28 mouse cellular contexts compared by ENCODE assay signal in the genomic region with DNA sequence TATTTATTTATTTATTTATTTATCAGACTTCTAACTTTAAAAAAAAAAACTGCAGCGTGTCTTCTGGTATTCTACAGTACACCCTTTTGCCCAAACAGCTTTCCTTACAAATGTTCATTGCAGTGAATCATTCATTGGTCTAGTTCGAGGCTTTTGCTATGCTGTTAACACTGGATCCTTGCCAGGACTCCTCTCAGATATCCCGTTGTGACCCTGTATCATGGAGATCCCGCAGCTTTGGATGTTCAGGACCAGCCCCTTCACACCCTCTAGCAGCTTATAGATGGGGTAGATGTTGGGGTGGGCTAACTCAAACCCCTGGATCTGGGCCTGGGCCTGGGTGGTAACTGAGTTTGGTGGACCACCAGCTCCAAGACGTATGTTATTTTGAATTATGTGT.
"Had no signal": no experiment of that assay in that cellular context is flagged by ENCODE, and none has a peak within 500 bp of the region (broad histone marks: within the 10 kb centered on the region; RNA-seq: fewer than 3 reads in every experiment).

No protein-coding gene starts in this region.

- H3K9ac ChIP-seq: heart, embryonic 12.5 days; hindbrain, embryonic 12.5 days; hindbrain, embryonic 14.5 days; intestine, embryonic 15.5 days; kidney, embryonic 15.5 days; limb, embryonic 12.5 days; liver, embryonic 13.5 days had no signal

- H3K36me3 ChIP-seq: heart, embryonic 12.5 days; hindbrain, embryonic 10.5 days; hindbrain, embryonic 12.5 days; intestine, embryonic 15.5 days; kidney, embryonic 15.5 days; limb, embryonic 10.5 days; limb, embryonic 12.5 days; liver, embryonic 13.5 days had no signal

- H3K27ac ChIP-seq: gastrocnemius, adult 2 months; heart, embryonic 10.5 days; hindbrain, embryonic 10.5 days; hindbrain, embryonic 12.5 days; hindbrain, embryonic 14.5 days; intestine, embryonic 15.5 days; kidney, embryonic 15.5 days; kidney, postnatal 0 days; left cerebral cortex, adult 2 months; limb, embryonic 10.5 days; limb, embryonic 12.5 days; liver, embryonic 13.5 days had no signal

- H3K4me2 ChIP-seq: heart, embryonic 12.5 days; hindbrain, embryonic 12.5 days; hindbrain, embryonic 14.5 days; intestine, embryonic 15.5 days; kidney, embryonic 15.5 days; limb, embryonic 12.5 days; liver, embryonic 11.5 days; liver, embryonic 13.5 days had no signal

- H3K9me3 ChIP-seq: limb, embryonic 10.5 days had no signal

- H3K27me3 ChIP-seq: heart, embryonic 12.5 days; hindbrain, embryonic 12.5 days; intestine, embryonic 15.5 days; kidney, embryonic 15.5 days; limb, embryonic 12.5 days; liver, embryonic 13.5 days had no signal

- ATAC-seq: hindbrain, embryonic 16.5 days; inflammation-experienced regulatory T-cells, adult 6 months; intestine, embryonic 15.5 days; intestine, postnatal 0 days had no signal

- DNase-seq: gastrocnemius, adult 2 months; gastrocnemius, postnatal 10 days; gastrocnemius, postnatal 25 days; heart, adult 18-20 months; heart, postnatal 10 days; heart, postnatal 4 days; kidney, adult 2 months; kidney, adult 9 months; kidney, postnatal 14 days; kidney, postnatal 36 days; layer of hippocampus, adult 9-11 months; liver; liver, embryonic 13.5 days had no signal

- H3K4me3 ChIP-seq: gastrocnemius, adult 2 months; heart, embryonic 10.5 days; heart, embryonic 12.5 days; hindbrain, embryonic 10.5 days; hindbrain, embryonic 12.5 days; intestine, embryonic 15.5 days; kidney, embryonic 15.5 days; left cerebral cortex, adult 2 months; limb, embryonic 10.5 days; limb, embryonic 12.5 days; liver, embryonic 13.5 days had no signal
